Mouse (Mus musculus) ovary, adult 10 weeks (tissue): Measurements from ENCODE around the gene H2-K1. TPM values are rescaled to one million over a fixed set of nuclear protein-coding genes. Genes with fewer than 3 reads are reported as not detected.

ENCODE experiments used
- polyA plus RNA-seq: library from polyadenylated mRNA; stranded (reverse); fragments of 350-450 nt; fragmentation: Illumina TruSeq; extraction: RNeasy Lipid Tissue Mini Kit (QIAGEN cat#74804); gene quantifications from one replicate; pipeline ENCODE4 v1.2.3, GENCODE M21; 2014

Gene H2-K1
- polyA plus RNA-seq = 77.3 TPM

DNA sequence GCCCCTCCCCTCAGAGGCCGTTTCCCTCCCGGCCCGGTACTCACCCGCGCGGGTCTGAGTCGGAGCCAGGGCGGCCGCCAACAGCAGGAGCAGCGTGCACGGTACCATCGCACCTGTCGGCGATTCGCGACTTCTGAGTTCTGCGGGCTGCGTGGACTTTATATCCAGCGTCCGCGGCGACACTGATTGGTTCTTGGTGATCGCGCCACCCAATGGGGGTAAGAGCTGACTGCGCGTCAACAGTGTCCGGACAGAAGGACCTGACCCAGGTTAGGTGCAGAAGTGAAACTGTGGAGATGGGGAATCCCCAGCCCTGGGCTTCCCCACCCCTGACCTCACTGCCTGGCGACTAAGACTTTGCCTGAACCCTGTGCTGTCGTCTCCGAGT, at the start of gene H2-K1:
H2-K1 (minus strand) TSS at position 198 of the 388 bp plus-strand sequence.

DNA sequence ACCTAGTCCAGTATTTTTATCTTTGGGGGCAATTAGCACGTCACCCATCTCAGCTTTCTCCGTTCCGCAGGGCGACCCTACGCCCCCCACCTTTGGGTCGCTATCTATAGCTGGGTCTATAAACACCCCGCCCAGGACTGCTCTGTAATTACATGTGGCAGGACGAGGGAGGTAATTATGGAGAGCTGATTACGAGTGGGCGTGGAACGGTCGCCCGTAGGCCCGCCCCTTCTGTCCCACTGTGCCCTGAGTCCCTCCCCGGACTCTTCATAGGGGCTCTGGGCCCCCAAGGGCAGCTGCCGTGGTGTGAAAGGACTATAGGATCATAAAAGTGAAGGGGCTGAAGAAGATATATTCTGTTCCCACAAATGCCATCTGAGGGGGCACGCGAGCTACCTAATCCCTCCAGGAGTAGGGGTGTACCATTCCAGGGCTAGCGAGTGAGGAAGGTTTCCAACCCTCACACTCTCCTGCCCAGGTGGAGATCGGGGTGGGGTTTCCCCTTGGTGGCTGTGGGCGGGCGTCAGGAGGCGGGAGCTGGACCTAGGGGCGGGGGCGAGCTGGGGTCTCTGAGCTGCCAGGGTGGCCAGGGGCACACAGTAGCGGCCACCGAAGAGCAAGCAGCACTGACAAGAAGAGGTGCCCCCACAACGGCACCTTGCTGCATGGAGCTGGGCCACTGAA, 38.9 kb upstream of the H2-K1 start, which contains the start of gene Col11a2:
Col11a2 (plus strand) TSS at position 560 of the 684 bp plus-strand sequence.

DNA sequence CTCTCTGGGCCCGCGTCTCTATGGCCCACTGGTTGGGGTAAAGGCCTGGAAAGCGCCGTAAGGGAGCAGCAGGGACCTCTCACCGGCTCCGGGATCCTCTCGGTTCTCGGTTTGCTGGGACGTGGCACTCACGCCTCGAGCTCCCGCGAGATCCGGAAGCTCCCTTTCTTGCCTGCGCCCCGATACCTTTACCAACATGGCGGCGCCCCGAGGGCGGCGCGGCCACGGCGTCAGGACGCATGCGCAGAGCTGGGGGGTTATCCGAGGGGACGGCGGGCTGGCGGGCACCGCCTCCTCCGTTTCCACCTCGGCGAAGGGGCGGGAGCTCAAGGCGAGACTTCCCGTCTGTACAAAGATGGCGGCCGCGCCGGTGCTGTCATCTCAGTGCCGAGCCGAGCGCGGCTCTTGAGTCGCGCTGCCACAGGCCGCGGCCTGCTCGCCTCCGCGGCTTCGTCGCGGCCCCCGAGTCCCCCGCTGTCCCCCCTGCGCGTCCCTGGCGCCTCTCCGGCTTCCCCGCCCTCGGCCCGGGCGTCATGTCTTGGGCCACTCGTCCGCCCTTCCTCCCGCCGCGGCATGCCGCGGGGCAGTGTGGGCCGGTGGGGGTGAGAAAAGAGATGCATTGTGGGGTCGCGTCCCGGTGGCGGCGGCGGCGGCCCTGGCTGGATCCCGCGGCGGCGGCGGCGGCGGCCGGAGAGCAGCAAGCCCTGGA, 31.5 kb upstream of the H2-K1 start, which contains the start of the genes Slc39a7 and Rxrb:
Slc39a7 (minus strand) TSS at position 218 of the 709 bp plus-strand sequence.
Rxrb (plus strand) TSS at position 348 of the 709 bp plus-strand sequence.

DNA sequence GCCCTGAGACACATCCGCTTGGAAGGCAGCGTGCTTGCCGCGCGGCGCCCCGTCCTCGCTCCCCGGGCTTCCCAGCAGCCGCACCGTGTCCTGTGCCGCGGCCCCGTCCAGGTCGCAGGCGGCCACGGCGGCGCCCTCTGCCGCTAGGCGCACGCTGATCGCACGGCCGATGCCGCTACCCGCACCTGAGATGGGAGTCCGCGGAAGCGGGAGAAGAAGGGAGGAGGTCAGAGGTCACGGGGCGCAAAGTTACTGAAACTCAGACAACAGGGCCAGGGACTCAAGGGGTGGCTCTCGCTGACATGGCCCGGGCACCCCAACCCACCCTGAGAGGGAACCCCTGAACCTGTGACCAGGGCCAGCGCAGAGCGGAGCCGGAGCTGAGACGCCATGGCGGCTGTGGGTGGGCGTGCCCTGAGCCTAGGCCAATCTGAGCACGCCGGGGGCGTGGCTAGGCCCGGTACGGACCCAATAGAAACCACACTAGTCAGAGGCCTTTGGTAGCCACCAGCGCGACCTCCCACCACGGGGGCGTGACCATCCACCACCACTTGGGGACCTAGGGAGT, 27.6 kb upstream of the H2-K1 start, which contains the start of gene H2-Ke6:
H2-Ke6 (minus strand) TSS at position 405 of the 568 bp plus-strand sequence.

DNA sequence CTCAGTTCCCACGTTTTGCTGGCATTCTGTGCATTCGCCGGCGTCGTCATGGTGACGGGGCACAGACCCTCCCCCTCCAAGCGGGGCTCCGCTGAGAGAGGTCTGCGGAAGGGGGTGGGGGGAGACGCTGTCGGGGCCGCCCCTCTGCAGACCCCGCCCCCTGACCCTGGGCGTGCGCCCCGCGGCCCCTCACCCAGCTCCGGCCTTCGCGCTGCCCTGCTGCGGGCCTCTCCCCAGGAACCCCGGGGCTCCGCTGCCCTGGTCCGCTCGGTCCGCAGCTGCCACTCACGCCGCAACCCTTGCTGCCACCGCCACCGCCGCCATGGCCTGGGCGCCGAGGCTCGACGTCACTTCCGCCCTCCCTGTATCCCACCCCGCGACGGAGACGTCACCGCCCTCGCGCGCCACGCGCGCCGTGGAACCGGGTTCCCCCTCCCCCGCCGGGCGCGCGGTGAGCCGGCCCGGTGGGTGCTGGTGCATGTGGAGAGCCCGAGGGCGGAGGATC, 24.2 kb upstream of the H2-K1 start, which contains the start of gene Ring1:
Ring1 (minus strand) TSS at position 364 of the 505 bp plus-strand sequence.

DNA sequence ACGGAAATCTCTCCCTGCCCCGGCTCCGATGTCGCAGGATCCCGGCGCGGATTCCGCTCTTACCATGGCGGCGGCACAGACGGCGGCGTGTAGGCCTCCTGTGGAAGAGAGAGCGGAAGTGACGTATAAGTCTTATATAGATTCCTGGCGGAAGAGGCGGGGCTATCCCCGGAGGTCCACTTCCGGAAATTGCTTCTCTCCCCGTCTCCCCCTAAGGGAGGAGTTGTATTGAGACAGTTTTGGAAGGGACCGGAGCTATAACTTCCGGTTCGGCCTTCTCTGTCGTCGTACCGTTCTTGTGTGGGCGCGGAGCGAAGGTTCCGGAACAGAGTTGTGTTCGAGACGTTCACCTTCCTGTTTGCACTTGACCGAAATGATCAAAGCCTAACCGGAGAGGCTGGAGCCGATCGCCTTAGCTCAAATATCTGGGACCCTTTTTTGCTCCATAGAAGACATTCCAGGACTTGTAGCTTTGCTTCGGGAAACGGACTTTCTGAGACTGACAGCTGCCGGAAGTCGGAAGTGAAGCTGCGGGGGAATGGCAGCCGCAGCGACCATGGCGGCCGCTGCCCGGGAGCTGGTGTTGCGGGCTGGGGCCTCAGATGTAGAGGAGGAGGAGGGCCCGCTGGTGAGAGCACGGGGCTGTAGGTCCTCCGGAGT, 44.5 kb downstream of the H2-K1 start, which contains the start of the genes Vps52 and Rps18:
Vps52 (plus strand) TSS at position 258 of the 660 bp plus-strand sequence.
Rps18 (minus strand) TSS at position 447 of the 660 bp plus-strand sequence.

DNA sequence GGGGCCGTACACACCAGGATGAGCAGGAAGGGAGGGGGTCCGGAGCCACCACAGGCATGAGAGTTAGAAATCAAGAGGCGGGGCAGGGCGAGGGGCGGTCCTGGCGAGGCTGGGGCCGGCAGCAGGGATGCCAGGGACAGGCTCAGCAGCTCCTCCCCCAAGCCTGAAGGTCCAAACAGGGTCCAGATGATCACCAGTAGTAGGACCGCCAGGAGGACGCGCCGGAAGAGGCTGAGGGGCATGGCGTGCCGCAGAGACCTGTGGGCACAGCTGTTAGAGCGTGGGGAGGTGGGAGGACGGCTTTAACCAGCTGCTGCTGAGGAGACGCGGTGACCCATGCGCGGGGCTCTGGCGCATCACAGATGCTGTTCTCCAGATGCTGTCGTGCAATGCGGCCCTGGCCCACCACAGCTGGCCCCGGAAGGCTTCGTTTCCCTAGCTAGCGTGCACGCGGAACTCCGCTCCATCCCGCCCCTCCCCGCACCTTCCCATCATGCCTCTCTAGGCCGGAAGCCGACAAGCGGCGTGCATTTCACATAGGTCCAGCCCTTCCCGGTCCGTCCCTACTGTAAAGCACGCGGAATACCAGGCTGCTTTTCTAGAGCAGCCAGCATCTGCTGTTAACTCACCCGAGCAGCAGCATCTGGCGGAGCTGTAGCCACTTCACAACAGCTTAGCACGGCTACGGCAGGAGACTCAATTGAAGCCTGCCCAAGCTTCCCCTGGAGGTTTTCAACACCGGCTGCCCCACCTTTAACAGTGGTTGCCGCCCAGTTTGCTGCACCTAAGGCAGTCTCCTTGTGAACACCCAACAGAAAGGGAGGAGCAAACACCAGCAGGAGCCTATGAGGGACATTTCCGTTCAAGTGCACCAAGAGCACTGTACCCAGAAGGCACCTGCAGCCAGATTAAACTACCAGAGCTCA, 48.9 kb downstream of the H2-K1 start, which contains the start of gene B3galt4:
B3galt4 (minus strand) TSS at position 468 of the 926 bp plus-strand sequence.

Other genes starting within 250 kb of the H2-K1 start
- 36.7 TPM for gene Rab11b, start 239.8 kb downstream of the H2-K1 start, polyA plus RNA-seq
- gene Angptl4, start 218.5 kb downstream of the H2-K1 start, polyA plus RNA-seq = 5.5 TPM
- gene Kank3, start 189.8 kb downstream of the H2-K1 start, polyA plus RNA-seq = 5.6 TPM
- gene Rps28, start 175.8 kb downstream of the H2-K1 start, polyA plus RNA-seq = 90.3 TPM
- 14.1 TPM for gene Ndufa7, start 175.8 kb downstream of the H2-K1 start, polyA plus RNA-seq
- gene Cd320, start 157.3 kb downstream of the H2-K1 start, polyA plus RNA-seq = 9.6 TPM
- not detected for gene Gm7029, start 126.5 kb downstream of the H2-K1 start, polyA plus RNA-seq
- gene Kifc1, start 109.7 kb downstream of the H2-K1 start, polyA plus RNA-seq = 4.2 TPM
- gene Platr17, start 95.2 kb downstream of the H2-K1 start, polyA plus RNA-seq = not detected
- 6.0 TPM for gene Daxx, start 90.9 kb downstream of the H2-K1 start, polyA plus RNA-seq
- 33.7 TPM for gene Tapbp, start 84.4 kb downstream of the H2-K1 start, polyA plus RNA-seq
- gene Zbtb22, start 84.4 kb downstream of the H2-K1 start, polyA plus RNA-seq = 1.7 TPM
- 1.9 TPM for gene Rgl2, start 70.8 kb downstream of the H2-K1 start, polyA plus RNA-seq
- 15.3 TPM for gene Pfdn6, start 60.0 kb downstream of the H2-K1 start, polyA plus RNA-seq
- gene Wdr46, start 59.7 kb downstream of the H2-K1 start, polyA plus RNA-seq = 0.74 TPM
- gene B3galt4, start 48.9 kb downstream of the H2-K1 start, polyA plus RNA-seq = 0.29 TPM
- gene Vps52, start 44.5 kb downstream of the H2-K1 start, polyA plus RNA-seq = 3.7 TPM
- 24.9 TPM for gene Rps18, start 44.3 kb downstream of the H2-K1 start, polyA plus RNA-seq
- 1.5 TPM for gene Ring1, start 24.3 kb upstream of the H2-K1 start, polyA plus RNA-seq
- not detected for gene H2-Ke6, start 27.7 kb upstream of the H2-K1 start, polyA plus RNA-seq
- 1.2 TPM for gene Slc39a7, start 31.3 kb upstream of the H2-K1 start, polyA plus RNA-seq
- gene Rxrb, start 31.5 kb upstream of the H2-K1 start, polyA plus RNA-seq = 1.2 TPM
- not detected for gene Col11a2, start 39.1 kb upstream of the H2-K1 start, polyA plus RNA-seq
- gene H2-Oa, start 92.0 kb upstream of the H2-K1 start, polyA plus RNA-seq = not detected
- gene H2-DMa, start 119.2 kb upstream of the H2-K1 start, polyA plus RNA-seq = not detected
- 266 TPM for gene Brd2, start 122.3 kb upstream of the H2-K1 start, polyA plus RNA-seq
- gene H2-DMb2, start 143.0 kb upstream of the H2-K1 start, polyA plus RNA-seq = 1.1 TPM
- 5.0 TPM for gene H2-DMb1, start 152.7 kb upstream of the H2-K1 start, polyA plus RNA-seq
- gene Tap1, start 187.2 kb upstream of the H2-K1 start, polyA plus RNA-seq = 2.4 TPM
- 2.2 TPM for gene Psmb9, start 187.4 kb upstream of the H2-K1 start, polyA plus RNA-seq
- gene Psmb8, start 197.4 kb upstream of the H2-K1 start, polyA plus RNA-seq = 0.83 TPM
- gene Tap2, start 203.2 kb upstream of the H2-K1 start, polyA plus RNA-seq = not detected
- 3.7 TPM for gene H2-Ob, start 238.6 kb upstream of the H2-K1 start, polyA plus RNA-seq